Mouse (Mus musculus) embryonic facial prominence, embryonic 11.5 days (tissue): ENCODE data around the gene Acy3. TPM values are rescaled to one million over a fixed set of nuclear protein-coding genes. Genes with fewer than 3 reads are reported as not detected.

Source experiments
- ATAC-seq: fragments of 200-750 bp; cut with Nextera tagmentation; replicated peaks from 2 replicates; pipeline ENCODE4 v1.8.0; 2017; ENCODE audit warnings: low read depth; ENCODE audit not compliant: insufficient number of reproducible peaks, low FRiP score, low TSS enrichment
- DNase-seq: peaks from one replicate; pipeline ENCODE4 v3.0.0-alpha.2; 2015; ENCODE audit warnings: low spot score
- H3K27ac ChIP-seq: fragments of 300-500 bp; sonication (generic); replicated peaks from 2 replicates; pipeline ENCODE4 v1.5.1; 2014; ENCODE audit warnings: mild to moderate bottlenecking, low read depth, low read length, control low read depth
- H3K27me3 ChIP-seq: fragments of 300-500 bp; sonication (generic); 2 replicates; pipeline ENCODE4 v1.6.1; 2014; ENCODE audit warnings: mild to moderate bottlenecking, low read length, moderate library complexity, mixed read lengths; ENCODE audit not compliant: control insufficient read depth, insufficient read depth
- H3K36me3 ChIP-seq: fragments of 300-500 bp; sonication (generic); replicated peaks from 2 replicates; pipeline ENCODE4 v1.6.1; 2014; ENCODE audit warnings: low read depth, mild to moderate bottlenecking, low read length, moderate library complexity, mixed read lengths; ENCODE audit not compliant: control insufficient read depth, insufficient read depth
- H3K4me1 ChIP-seq: fragments of 300-500 bp; sonication (generic); 2 replicates; pipeline ENCODE4 v1.6.1; 2014; ENCODE audit warnings: low read length, mixed read lengths; ENCODE audit not compliant: control insufficient read depth, insufficient read depth
- H3K4me2 ChIP-seq: fragments of 300-500 bp; sonication (generic); 2 replicates; pipeline ENCODE4 v1.6.1; 2014; ENCODE audit warnings: low read depth, mild to moderate bottlenecking, control low read depth, low read length, moderate library complexity
- H3K4me3 ChIP-seq: fragments of 300-500 bp; sonication (generic); 2 replicates; pipeline ENCODE4 v1.5.1; 2014; ENCODE audit warnings: low read depth, low read length, control low read depth
- H3K9ac ChIP-seq: fragments of 300-500 bp; sonication (generic); replicated peaks from 2 replicates; pipeline ENCODE4 v1.6.1; 2014; ENCODE audit warnings: mild to moderate bottlenecking, control low read depth, low read length
- H3K9me3 ChIP-seq: fragments of 300-500 bp; sonication (generic); replicated peaks from 2 replicates; pipeline ENCODE4 v1.6.1; 2016; ENCODE audit warnings: mild to moderate bottlenecking, low read length, inconsistent platforms, mixed read lengths; ENCODE audit not compliant: control insufficient read depth
- WGBS: fragments of 180-500 bp; shearing (Covaris S2); extraction: QIAGEN DNeasy Blood & Tissue Kit; methylation state at CpG from one replicate; pipeline ENCODE4 v1.1.7; 2014; 5-methylcytosine and 5-hydroxymethylcytosine counted together
- polyA plus RNA-seq: library from polyadenylated mRNA; unstranded; fragments of >200 nt; fragmentation: Nextera tagmentation; extraction: Ambion mirVana; gene quantifications from 2 replicates; pipeline ENCODE4 v1.2.1, GENCODE M21; 2014

Acy3 gene
- polyA plus RNA-seq, 1 experiment from 2014 or later = 2.3 TPM

- H3K27me3 ChIP-seq = no peaks in the 10 kb centered on the region
- no peaks in the 10 kb centered on the region for H3K4me1 ChIP-seq
- DNase-seq (no peak), ATAC-seq (no peak)
- no peak overlapping the region for H3K27ac ChIP-seq
- H3K9ac ChIP-seq = no peak overlapping the region
- no peak overlapping the region for H3K4me3 ChIP-seq
- no peaks in the 10 kb centered on the region for H3K36me3 ChIP-seq
- 86% methylated on average over 3 of the region's 3 CpGs for WGBS
- no peak overlapping the region for H3K4me2 ChIP-seq
- no peaks in the 10 kb centered on the region for H3K9me3 ChIP-seq
Observed at GRCm38 (mm10) chr19:3991966-3992365, 5.6 kb downstream of the Acy3 start.

GRCm38 (mm10) chr19:3992416-3992815 lies 6.0 kb downstream of the Acy3 start, which contains the start of gene Tbx10:
Tbx10 (plus strand) TSS chr19:3992752.
- 56% methylated on average over 5 of the region's 5 CpGs for WGBS
- H3K27ac ChIP-seq = no peak within 1 kb of the TSS
- H3K4me3 ChIP-seq = no peak within 1 kb of the TSS
- no peaks in the 10 kb centered on the region for H3K9me3 ChIP-seq
- H3K36me3 ChIP-seq = no peaks in the 10 kb centered on the region
- H3K4me1 ChIP-seq = no peaks in the 10 kb centered on the region
- DNase-seq = no peak
- H3K9ac ChIP-seq = no peak within 1 kb of the TSS
- no peaks in the 10 kb centered on the region for H3K27me3 ChIP-seq
- H3K4me2 ChIP-seq = no peak within 1 kb of the TSS
- ATAC-seq = no peak

DNA sequence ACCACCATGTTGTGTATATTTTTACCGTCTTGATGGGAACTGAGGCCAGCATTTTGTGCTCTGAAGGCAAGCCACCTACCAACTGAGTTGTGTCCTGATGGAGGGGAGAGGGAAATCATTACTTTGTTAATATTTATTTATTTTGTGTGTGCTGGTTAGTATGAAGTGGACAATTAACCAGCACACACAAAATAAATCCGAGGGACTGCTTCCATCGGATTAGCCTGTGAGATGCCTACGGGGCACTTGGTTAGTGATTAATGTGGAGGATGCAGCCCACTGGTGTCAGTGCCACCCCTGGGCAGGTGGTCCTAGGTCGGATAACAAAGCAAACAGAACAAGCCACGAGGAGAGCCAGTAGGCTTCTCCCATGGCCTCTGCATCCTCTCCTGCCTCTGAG lies 8.6 kb downstream of the Acy3 start:
- WGBS = 68% methylated on average over 6 of the region's 6 CpGs

DNA sequence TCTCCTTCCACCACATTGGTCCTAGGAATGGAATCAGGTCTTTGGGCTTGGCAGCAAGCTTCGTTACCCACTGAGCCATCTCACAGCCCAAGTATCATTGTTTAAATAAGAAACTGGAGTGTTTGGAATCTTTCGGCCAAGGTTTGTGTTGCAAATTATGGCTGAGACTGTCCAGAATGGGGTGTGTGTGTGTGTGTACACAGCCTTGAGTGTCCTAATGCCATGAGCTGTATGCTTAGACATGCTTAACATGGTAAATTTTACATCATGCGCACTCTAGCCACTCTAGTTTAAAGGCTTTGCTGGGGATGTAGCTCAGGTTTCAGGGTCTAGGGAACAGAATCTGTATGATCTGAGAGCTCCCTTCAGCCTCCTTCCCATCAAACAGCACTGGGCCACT lies 9.1 kb downstream of the Acy3 start:
- H3K9me3 ChIP-seq = no peaks in the 10 kb centered on the region
- no peak for DNase-seq
- no peak for ATAC-seq
- no peaks in the 10 kb centered on the region for H3K4me1 ChIP-seq
- no peaks in the 10 kb centered on the region for H3K36me3 ChIP-seq
- no peak overlapping the region for H3K9ac ChIP-seq
- no peak overlapping the region for H3K4me3 ChIP-seq
- H3K27me3 ChIP-seq = no peaks in the 10 kb centered on the region
- H3K27ac ChIP-seq = no peak overlapping the region
- 83% methylated on average over 3 of the region's 3 CpGs for WGBS
- H3K4me2 ChIP-seq = no peak overlapping the region

More for the DNA sequence above, 8.6 kb downstream of the Acy3 start:
- H3K9me3 ChIP-seq = no peaks in the 10 kb centered on the region
- H3K9ac ChIP-seq = no peak overlapping the region
- no peak overlapping the region for H3K4me3 ChIP-seq
- DNase-seq (no peak), ATAC-seq (no peak)
- H3K36me3 ChIP-seq = no peaks in the 10 kb centered on the region
- H3K27ac ChIP-seq = no peak overlapping the region
- no peaks in the 10 kb centered on the region for H3K4me1 ChIP-seq
- H3K4me2 ChIP-seq = no peak overlapping the region
- H3K27me3 ChIP-seq = no peaks in the 10 kb centered on the region

- H3K9me3 ChIP-seq = no peaks in the 10 kb centered on the region
- H3K4me3 ChIP-seq = no peak overlapping the region
- no peak for DNase-seq
- 64% methylated on average over 7 of the region's 7 CpGs for WGBS
- no peaks in the 10 kb centered on the region for H3K36me3 ChIP-seq
- H3K27me3 ChIP-seq = no peaks in the 10 kb centered on the region
- no peak overlapping the region for H3K27ac ChIP-seq
- H3K4me2 ChIP-seq = no peak overlapping the region
- ATAC-seq = no peak
- H3K9ac ChIP-seq = no peak overlapping the region
- H3K4me1 ChIP-seq = peaks cover 2% of the 10 kb centered on the region; the same call in 1 of the 2 replicates
Observed at GRCm38 (mm10) chr19:3996106-3996505, 9.7 kb downstream of the Acy3 start.

DNA sequence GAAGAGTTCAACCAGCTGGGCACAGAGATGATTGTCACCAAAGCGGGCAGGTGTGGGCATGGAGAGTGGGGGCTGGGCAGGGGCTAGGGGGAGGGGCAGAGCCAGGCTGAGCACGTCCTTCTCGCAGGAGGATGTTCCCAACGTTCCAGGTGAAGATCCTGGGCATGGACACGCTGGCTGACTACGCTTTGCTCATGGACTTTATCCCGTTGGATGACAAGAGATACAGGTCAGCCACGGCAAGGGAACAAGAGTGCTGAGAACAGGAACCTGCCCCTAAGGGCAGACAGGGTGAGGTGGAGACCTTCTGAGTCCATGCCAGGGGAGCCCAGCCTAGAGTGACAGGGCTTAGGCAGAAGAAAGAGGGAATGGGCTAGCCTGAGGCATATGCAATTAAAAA lies 10.4 kb downstream of the Acy3 start:
- Histone ChIP-seq H3K4me1 (peaks cover 4% of the 10 kb centered on the region; the same call in 1 of the 2 replicates), H3K4me2 (no peak overlapping the region), H3K36me3 (no peaks in the 10 kb centered on the region), H3K4me3 (no peak overlapping the region), H3K9me3 (no peaks in the 10 kb centered on the region), H3K27me3 (no peaks in the 10 kb centered on the region), H3K9ac (no peak overlapping the region), H3K27ac (no peak overlapping the region)
- WGBS = 84% methylated on average over 8 of the region's 8 CpGs
- ATAC-seq = no peak
- DNase-seq = no peak

- no peak overlapping the region for H3K4me3 ChIP-seq
- WGBS = 69% methylated on average over 8 of the region's 8 CpGs
- H3K36me3 ChIP-seq = no peaks in the 10 kb centered on the region
- DNase-seq (no peak), ATAC-seq (no peak)
- H3K27me3 ChIP-seq = no peaks in the 10 kb centered on the region
- peaks cover 4% of the 10 kb centered on the region; the same call in 1 of the 2 replicates for H3K4me1 ChIP-seq
- no peaks in the 10 kb centered on the region for H3K9me3 ChIP-seq
- H3K9ac ChIP-seq = no peak overlapping the region
- no peak overlapping the region for H3K4me2 ChIP-seq
- no peak overlapping the region for H3K27ac ChIP-seq
Observed at GRCm38 (mm10) chr19:3997231-3997630, 10.9 kb downstream of the Acy3 start.

DNA sequence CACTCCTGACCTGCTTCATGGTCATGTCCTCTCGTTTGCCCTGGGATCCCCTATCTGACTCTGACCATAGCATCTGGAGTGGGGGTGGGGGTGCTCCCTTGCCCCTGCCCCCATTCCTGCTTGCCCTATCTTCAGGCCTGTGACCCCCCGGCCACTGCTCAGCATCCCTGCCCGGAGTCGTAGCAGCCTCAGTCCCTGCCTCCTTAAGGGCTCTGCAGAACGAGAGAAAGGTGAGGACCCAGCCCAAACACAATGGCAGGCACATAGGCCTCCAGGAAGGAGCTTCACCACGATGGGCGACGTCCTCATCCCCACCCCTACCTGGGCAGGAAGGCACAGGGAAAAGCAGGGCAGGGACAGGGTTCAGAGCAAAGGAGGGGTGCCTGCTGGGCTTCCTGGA lies 12.0 kb downstream of the Acy3 start:
- 74% methylated on average over 8 of the region's 8 CpGs for WGBS
- DNase-seq = no peak
- no peak overlapping the region for H3K27ac ChIP-seq

More for the DNA sequence above, 12.0 kb downstream of the Acy3 start:
- no peak overlapping the region for H3K4me2 ChIP-seq
- no peak overlapping the region for H3K4me3 ChIP-seq
- no peaks in the 10 kb centered on the region for H3K36me3 ChIP-seq
- ATAC-seq = no peak
- H3K27me3 ChIP-seq = no peaks in the 10 kb centered on the region
- H3K4me1 ChIP-seq = peaks cover 4% of the 10 kb centered on the region; the same call in 1 of the 2 replicates
- no peaks in the 10 kb centered on the region for H3K9me3 ChIP-seq
- no peak overlapping the region for H3K9ac ChIP-seq
